Mouse (Mus musculus) embryonic fibroblast, embryonic 13.5 days (primary cell): Measurements from ENCODE around the gene Mki67.

Source experiments
- CTCF ChIP-seq: IDR thresholded peaks from 2 replicates; pipeline ENCODE4 v1.5.1; 2011; ENCODE audit warnings: mild to moderate bottlenecking, control low read depth, low read length, moderate library complexity, borderline replicate concordance; ENCODE audit not compliant: insufficient read depth
- POLR2A ChIP-seq: IDR thresholded peaks from 2 replicates; pipeline ENCODE4 v1.6.1; 2011; ENCODE audit warnings: low read depth, mild to moderate bottlenecking, control low read depth, low read length, moderate library complexity

DNA sequence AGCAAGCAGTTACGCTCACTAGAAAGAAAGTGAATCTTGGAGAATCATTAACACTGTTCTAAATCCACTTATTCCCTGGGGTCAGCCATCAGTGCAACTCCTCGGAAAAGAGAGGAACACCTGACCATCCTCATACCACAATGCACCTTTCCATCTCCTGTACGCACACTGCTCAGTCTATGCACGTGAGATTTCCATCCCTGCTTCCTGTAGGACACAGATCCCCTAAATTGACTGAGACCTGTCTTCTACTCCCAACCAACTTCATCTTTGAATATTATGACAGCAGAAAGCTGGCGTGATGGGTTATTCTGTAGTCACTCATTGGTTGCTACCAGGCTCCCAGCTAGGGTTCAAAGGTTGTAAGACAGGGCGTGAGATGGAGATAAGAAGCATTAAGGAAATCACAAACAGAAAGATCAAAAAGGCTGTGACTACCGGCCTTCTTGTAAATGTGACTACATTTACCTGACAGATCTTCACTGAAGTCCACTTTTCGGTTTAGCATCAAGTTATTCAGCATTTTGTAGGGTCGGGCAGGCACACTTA lies 12.5 kb downstream of the Mki67 start:
- TF ChIP-seq CTCF (no peak), POLR2A (no peak)
